Mouse (Mus musculus): ENCODE measurements at regions not wholly inside any gene's neighbourhood (a gene's known extent, or its start where the extent isn't known, plus 50 kb on each side); places are given as distances from the start of the nearest gene placed in this dataset.

- peak; percentile 66 for DNase-seq
These were observed 1491.2 kb upstream of the Cited2 start for GRCm38 (mm10) chr10:16231821-16232220.

GRCm38 (mm10) chr10:16233612-16234106 lies 1489.4 kb upstream of the Cited2 start:
- DNase-seq, result no peak

- DNase-seq, result no peak
These were observed 1466.7 kb upstream of the Cited2 start for GRCm38 (mm10) chr10:16256329-16256728.

GRCm38 (mm10) chr10:16272786-16273185 lies 1450.2 kb upstream of the Cited2 start:
- no peak for DNase-seq

GRCm38 (mm10) chr10:16317026-16317425 lies 1406.0 kb upstream of the Cited2 start:
- DNase-seq, result no peak

GRCm38 (mm10) chr10:16337546-16337945 lies 1385.5 kb upstream of the Cited2 start:
- DNase-seq, result no peak

GRCm38 (mm10) chr10:16341496-16341895 lies 1381.5 kb upstream of the Cited2 start:
- no peak for DNase-seq

GRCm38 (mm10) chr10:16364001-16364400 lies 1359.0 kb upstream of the Cited2 start:
- DNase-seq, result no peak
